Mouse (Mus musculus): Measurements from ENCODE around the gene 1700020N01Rik.

The 1700020N01Rik gene

GRCm38 (mm10) chr10:21592896-21593380 is at the start of gene 1700020N01Rik:
Gene 1700020N01Rik (plus strand): TSS chr10:21593145.
- in situ Hi-C loops (cut with MboI, MseI), result no loop called here

GRCm38 (mm10) chr10:21543576-21544278 is 49.2 kb upstream of the 1700020N01Rik start:
- in situ Hi-C loops (cut with MboI, MseI), result no loop called here

DNA sequence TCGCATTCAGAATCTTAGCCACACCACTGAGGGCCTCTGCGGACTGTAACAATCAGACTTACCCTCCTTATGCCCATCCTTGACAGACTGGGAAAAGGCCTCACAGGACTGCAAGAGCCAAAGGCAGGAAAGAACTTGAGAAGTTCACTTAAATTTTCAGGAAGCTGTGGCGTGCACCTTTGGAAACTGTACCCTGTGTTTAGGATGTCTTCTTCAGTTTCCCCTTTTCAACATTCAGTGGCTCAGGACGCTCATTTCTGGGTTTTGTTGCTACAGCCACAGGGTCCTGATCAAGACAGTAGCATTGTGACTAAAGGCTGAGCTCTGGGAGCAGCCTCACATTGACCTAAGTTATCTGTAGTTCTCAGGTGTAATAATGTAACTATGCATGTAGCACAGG is 48.2 kb upstream of the 1700020N01Rik start:
- in situ Hi-C loops (cut with MboI, MseI), result no loop called here

DNA sequence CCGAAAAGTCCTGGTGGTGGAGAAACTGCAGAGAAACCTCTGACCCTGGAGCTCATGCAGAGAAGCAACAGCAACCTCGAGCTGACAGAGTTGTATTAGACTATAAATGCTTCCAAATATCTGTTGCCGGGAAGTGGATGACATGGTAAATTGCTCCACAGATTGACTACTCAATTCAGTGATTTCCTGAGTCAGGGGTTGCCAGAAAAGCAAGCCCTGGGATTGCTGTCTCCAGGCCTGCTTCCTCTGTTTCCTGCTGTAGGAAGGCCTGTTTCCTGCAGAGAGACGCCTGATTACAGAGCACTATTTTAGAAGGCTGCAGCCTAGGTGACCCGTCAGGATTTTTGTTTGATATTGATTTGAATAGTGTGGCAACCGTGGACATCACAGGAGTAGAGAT is 47.5 kb upstream of the 1700020N01Rik start:
- in situ Hi-C loops (cut with MboI, MseI), result no loop called here

GRCm38 (mm10) chr10:21548871-21549505 is 44.0 kb upstream of the 1700020N01Rik start:
- in situ Hi-C loops (cut with MboI, MseI), result no loop called here

GRCm38 (mm10) chr10:21552967-21553682 is 39.8 kb upstream of the 1700020N01Rik start:
- in situ Hi-C loops (cut with MboI, MseI), result no loop called here

DNA sequence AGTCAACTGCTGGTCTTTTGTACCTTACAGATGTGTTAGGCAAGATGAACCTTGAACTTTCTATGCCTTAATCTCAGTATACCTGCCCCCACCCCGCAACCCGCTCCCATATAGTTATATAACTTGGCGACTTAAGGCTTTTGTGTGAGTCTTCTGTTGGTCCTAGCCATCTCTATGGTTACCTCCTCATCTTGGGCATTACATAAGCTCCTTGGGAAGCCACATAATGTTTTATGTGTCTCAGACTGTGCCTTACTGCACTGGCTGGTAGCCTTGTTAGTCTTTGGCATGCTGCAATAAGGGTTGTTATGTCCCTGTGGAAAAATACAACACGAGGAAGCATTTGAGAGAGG is 39.3 kb upstream of the 1700020N01Rik start:
- in situ Hi-C loops (cut with MboI, MseI), result no loop called here

GRCm38 (mm10) chr10:21554896-21555580 is 37.9 kb upstream of the 1700020N01Rik start:
- in situ Hi-C loops (cut with MboI, MseI), result no loop called here

- in situ Hi-C loops (cut with MboI, MseI), result no loop called here
These were observed 33.2 kb upstream of the 1700020N01Rik start for GRCm38 (mm10) chr10:21559769-21560168.

GRCm38 (mm10) chr10:21561181-21561580 is 31.8 kb upstream of the 1700020N01Rik start:
- in situ Hi-C loops (cut with MboI, MseI), result no loop called here

- in situ Hi-C loops (cut with MboI, MseI), result no loop called here
These were observed 29.5 kb upstream of the 1700020N01Rik start for GRCm38 (mm10) chr10:21563446-21563845.

- in situ Hi-C loops (cut with MboI, MseI), result no loop called here
These were observed 28.8 kb upstream of the 1700020N01Rik start for GRCm38 (mm10) chr10:21564189-21564588.

GRCm38 (mm10) chr10:21566074-21566473 is 26.9 kb upstream of the 1700020N01Rik start:
- in situ Hi-C loops (cut with MboI, MseI), result no loop called here

- in situ Hi-C loops (cut with MboI, MseI), result no loop called here
These were observed 21.3 kb upstream of the 1700020N01Rik start for GRCm38 (mm10) chr10:21571615-21572014.

- in situ Hi-C loops (cut with MboI, MseI), result no loop called here
These were observed 19.2 kb upstream of the 1700020N01Rik start for GRCm38 (mm10) chr10:21573713-21574112.

DNA sequence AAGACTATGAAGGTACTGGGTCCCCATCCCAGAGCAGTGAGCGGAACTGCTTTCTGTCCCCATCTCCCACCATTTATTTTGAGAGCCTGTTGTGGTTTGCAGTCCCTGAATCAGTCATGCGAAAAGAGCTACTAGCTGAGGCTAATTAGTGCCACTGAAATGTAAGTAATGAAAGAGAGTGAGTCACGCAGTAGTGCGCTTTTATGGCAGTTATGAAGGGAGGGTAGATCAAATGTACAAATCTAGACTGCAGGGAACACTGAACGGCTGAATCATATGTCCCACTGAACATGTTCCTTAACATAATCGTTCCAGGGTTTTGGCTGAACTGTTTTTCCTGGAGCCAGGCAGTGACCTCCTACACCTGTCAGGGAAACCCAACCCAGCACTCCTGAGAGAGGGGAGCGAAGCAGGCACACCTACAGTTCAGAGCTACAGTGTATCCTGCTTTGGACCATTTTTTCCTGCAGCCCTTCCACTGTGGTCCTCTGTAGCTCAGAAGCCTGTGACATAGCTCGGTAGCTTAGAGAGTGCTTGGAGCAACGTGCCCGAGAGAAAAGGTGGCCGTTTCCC is 17.1 kb upstream of the 1700020N01Rik start:
- in situ Hi-C loops (cut with MboI, MseI), result no loop called here

DNA sequence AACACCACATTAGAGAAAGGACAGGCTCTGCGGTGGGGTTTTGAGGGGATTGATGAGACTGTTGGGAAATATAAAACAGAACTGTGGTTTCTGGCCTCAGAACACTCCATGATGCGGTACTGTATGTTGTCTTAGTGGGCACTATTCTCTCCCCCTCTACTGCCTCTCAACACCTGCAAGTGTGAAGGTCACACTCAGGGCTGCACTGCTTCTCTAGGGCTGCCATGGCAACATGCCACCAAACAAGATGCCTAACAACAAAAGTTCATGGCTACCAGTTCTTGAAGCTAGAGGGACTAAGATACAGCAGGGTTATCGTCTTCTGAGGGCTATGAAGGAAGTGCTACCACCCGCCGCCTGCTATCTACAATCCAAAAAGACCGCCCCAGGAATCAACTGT is 15.1 kb upstream of the 1700020N01Rik start:
- in situ Hi-C loops (cut with MboI, MseI), result no loop called here

DNA sequence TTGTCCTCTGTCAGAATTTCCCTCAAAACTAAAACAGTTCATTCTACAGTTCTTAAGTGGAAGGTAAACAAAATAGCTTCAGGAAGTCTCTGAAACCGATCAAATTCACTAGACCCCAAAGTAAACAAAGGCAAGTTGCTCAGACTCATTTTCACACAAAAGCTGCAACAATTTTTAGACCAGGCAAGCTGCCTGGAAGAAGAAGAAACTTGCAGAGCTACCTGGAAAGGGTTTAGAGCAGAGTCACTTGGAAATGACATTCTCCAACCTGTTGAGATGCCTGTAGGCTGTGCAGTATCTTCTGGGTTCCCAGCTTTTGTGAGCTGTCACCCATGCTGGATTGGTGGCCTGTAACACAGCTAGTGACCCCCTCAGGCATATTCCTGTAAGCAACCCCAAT is 11.4 kb upstream of the 1700020N01Rik start:
- in situ Hi-C loops (cut with MboI, MseI), result no loop called here

DNA sequence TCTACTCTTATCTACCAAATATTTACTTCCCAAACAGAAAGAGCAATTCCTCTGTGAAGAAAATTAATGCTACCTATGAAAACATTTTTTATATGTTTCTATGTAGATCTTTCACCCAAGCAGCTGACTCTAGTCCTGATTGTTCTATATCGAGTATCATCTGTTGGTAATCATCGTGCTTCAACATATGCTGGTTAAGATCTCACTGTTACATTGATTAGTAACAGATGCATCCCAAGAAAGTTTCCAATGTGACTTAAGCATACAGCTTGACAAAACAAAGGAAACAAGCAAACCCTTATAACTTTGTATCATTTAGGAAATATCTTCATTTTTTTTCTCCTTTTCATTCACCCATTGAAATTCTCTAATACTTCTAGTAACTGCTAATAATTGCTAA is 5.9 kb upstream of the 1700020N01Rik start:
- in situ Hi-C loops (cut with MboI, MseI), result no loop called here

- in situ Hi-C loops (cut with MboI, MseI), result no loop called here
These were observed 4.7 kb upstream of the 1700020N01Rik start for GRCm38 (mm10) chr10:21588007-21588852.

DNA sequence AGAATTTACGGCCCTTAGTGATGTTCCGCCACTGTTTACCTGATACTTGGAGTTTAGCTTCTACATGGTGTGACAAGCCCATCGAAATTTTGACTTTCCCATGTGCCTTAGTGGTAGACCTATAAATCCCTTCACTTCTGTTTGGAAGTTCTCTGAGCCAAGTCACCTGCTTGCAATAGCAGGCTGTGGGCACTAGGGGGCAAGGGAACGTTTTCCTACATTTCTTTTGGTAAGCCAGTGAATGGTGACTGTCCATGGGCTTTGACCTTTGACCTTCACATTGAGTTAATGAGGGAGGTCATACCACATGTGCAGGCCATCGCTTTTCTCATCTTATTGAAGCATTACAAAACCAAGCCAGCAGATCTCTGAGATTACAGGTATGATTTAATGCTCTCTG is 8.0 kb downstream of the 1700020N01Rik start:
- in situ Hi-C loops (cut with MboI, MseI), result loop anchor here (10.0 kb wide), 1 partner anchor 404 kb away; no protein-coding TSS in a partner anchor

Data from regulatory T cell (primary cell).